Mouse (Mus musculus) cerebral cortex, adult 2 months (tissue): ENCODE results near the gene Rnf133.

Source experiments
- WGBS: fragments of 180-500 bp; shearing (Covaris S2); methylation state at CpG from one replicate; pipeline ENCODE4 v1.1.7; 2018; 5-methylcytosine and 5-hydroxymethylcytosine counted together

The Rnf133 gene

DNA sequence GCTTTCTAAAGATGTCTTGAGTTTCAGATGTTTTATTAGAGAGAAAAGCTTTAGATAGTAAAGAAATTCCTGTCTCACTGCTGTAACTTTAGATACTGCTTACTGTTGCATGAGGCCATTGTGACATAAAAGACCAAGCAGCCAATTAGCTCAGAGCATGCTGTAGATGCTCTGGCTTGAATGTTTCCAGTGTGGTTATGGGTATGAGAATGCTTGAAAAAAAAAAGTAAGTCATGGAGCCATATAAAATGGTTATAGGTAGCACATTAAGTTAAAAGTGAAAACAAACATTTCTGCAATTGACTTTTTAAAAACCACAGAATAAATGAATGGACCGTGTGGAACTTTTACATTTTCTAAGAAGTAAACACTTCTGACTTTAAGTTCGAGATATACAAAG, at the start of gene Rnf133:
Gene Rnf133 (minus strand): TSS at position 101 of the 400 bp plus-strand sequence.
- 96% methylated on average over 2 of the region's 2 CpGs for WGBS

DNA sequence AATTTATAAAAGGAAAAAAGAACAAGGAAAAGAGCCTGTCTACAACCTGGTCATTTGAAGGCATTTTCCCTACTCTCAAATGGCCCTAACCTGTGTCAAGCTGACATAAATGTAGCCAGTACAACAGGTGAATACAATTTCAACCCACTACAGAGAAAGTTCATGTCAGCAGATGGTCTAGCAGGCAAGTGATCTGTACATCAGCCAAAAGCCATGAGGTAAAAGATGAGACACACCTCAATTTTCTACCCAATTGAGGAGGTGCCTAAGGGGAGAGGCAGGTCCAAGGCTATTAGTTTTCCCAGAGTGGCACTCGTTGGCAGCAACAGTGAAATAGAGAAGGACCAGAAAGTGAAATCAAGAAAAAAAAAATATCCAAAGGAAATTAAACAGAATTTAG, 28.1 kb upstream of the Rnf133 start:
- 78% methylated on average over 1 of the region's 1 CpGs for WGBS

- 97% methylated on average over 2 of the region's 2 CpGs for WGBS
These were observed 4.9 kb upstream of the Rnf133 start, which contains the start of gene Rnf148 for GRCm38 (mm10) chr6:23655036-23655435. Gene Rnf148 (minus strand): TSS chr6:23655136.

- WGBS = 85% methylated on average over 8 of the region's 8 CpGs
These were observed 1.4 kb downstream of the Rnf133 start for GRCm38 (mm10) chr6:23648732-23649131.

GRCm38 (mm10) chr6:23647627-23648247, 2.4 kb downstream of the Rnf133 start:
- WGBS = 65% methylated on average over 7 of the region's 7 CpGs

DNA sequence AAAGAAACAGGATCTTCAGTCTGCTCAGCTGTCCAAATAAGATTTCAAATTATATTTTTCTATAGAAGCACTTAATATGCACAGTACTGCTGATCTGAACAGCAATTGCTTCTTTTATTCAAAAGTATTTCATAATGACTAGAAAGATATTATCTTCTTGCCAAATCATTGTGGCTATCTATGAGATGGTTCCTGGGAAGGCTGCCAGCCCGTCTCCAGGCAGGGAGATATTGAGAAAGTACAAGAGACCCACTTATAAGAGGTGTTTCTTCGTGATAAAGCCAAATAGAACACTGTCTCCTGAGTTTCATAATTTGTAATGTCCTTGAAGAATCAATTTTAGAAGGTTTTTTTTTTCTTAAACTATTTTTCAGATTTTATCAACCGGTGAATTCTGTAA, 13.0 kb downstream of the Rnf133 start:
- WGBS = 53% methylated on average over 3 of the region's 3 CpGs

- WGBS = 89% methylated on average over 3 of the region's 3 CpGs
These were observed 14.9 kb downstream of the Rnf133 start for GRCm38 (mm10) chr6:23635208-23635607.

GRCm38 (mm10) chr6:23634016-23634415, 16.1 kb downstream of the Rnf133 start:
- WGBS = 90% methylated on average over 9 of the region's 9 CpGs

GRCm38 (mm10) chr6:23630465-23630864, 19.6 kb downstream of the Rnf133 start:
- 68% methylated on average over 4 of the region's 4 CpGs for WGBS
